Mouse (Mus musculus): Measurements from ENCODE around the gene Nxpe3.

DNA sequence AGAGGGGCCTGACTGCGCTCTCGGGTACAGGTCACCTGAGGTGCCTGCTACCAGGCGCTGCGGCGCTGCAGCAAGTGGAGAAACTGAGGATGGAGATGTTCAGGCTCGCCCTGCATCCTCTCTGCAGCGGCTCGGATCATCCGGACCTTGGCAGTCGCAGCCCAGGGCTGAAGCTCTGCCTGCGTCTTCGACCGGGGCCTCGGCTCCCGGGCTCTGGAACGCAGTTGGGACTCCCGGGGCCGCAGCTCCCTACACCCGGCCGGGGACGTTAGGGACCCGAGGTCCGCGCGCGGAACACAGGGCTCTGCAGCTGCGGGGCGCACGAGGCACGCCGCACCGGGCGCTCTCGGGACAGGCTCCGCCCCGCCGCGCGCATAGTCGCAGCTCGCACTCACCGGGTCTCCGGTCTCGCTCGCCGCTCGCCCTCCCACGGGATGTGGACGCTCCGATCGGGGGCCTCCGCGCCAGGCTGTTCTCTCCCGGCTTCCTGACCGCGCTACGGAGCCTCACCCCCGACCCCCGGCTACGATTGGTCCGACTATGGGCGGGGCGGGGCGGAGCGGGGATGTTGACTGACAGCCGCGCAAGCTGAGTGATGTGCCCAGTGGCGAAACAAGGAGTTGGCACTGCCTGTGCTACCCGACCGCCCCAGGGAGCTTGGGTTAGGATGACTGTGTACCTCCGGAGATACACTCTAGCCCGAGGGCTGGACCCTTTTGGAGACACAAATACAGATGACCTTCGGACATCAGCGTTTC, at the start of gene Nxpe3:
- TF ChIP-seq CTCF (IDR thresholded peaks at IDR 0.05) (peak; percentile 17), EP300 (IDR thresholded peaks at IDR 0.05) (no peak)

Data from lung, postnatal 0 days (tissue).